Mouse (Mus musculus) kidney, adult 11 months (tissue): ENCODE data around the gene Mrpl57.
A peak's percentile ranks its signal among the peaks of the same experiment; 100 is the strongest.
"Not testable (repeated sequence)": the region's sequence is repeated elsewhere in the genome, so short reads cannot be mapped to it uniquely, and the experiment has no call there.

Experiments
- DNase-seq: peaks from one replicate; pipeline ENCODE4 v3.0.0; 2022

Gene Mrpl57

GRCm38 (mm10) chr14:57825788-57826751 lies at the start of gene Mrpl57, which contains the start of gene Ska3:
Gene Mrpl57, plus strand, starts transcription at chr14:57826234.
Gene Ska3, minus strand, starts transcription at chr14:57826185.
- DNase-seq, result peak; percentile 88

DNA sequence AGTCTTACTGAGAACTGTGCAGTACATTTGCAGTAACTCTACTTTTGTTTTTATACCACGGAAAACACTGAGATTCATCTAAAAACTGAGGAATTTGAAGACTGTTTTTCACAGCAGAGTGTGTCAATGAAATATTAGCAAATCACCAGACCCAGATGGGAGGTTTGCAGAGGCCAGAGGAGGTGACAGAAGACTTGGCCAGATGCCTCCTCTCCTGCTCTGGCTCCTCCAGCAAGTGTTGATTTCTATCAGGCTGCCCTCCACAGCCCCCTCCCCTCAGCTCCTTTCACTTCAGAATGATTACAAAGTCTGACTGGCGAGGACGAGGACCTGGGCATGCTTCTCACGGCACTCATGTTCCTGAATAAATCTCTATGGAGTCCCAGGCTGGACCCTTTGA lies 38.6 kb upstream of the Mrpl57 start:
- DNase-seq, result no peak

GRCm38 (mm10) chr14:57789311-57789710 lies 36.7 kb upstream of the Mrpl57 start:
- DNase-seq, result no peak

DNA sequence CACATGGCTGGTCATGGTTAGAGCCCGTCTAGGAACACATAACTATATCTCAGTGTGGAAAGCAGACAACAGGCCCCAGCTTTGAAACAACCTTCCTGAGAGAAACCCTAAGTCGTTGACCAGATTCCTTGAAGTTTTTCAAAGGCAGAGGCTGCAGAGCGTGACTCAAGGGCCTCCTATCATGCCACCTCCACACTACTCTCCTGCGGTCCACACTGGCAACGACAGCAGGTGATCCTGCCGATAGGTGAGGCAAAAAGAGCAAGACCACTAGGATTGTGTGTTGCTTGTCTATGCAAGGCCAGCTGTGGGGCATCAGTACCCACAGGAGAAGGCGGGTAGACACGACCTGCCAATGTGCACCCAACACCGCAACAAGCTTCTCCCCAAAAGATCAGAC lies 36.3 kb upstream of the Mrpl57 start:
- no peak for DNase-seq

DNA sequence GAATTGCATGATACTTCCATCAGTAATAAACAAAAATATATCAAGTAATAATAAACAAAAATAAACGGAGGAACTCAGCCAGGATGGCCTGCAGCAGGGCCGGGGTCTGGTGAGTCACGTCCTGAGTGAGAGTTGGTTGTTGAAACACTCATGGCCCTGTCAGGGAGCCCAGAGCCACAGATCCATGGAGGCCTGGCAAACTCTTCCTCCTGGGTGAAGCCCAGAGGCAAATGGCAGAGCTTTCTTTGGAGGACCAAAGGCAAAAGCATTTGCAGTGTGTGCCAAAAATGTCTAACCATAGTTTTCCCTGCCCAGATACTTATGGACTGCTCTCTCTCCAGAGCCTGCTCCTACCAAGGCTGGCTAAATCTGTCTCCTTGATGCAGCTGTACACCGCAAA lies 34.9 kb upstream of the Mrpl57 start:
- no peak for DNase-seq

GRCm38 (mm10) chr14:57797551-57797950 lies 28.5 kb upstream of the Mrpl57 start:
- DNase-seq, result peak; percentile 8

- peak; percentile 98 for DNase-seq
Measured at GRCm38 (mm10) chr14:57797991-57798931, 27.8 kb upstream of the Mrpl57 start, which contains the start of gene Sap18. Gene Sap18, plus strand, starts transcription at chr14:57798180.

GRCm38 (mm10) chr14:57803731-57804130 lies 22.3 kb upstream of the Mrpl57 start:
- DNase-seq, result no peak

GRCm38 (mm10) chr14:57808558-57808957 lies 17.5 kb upstream of the Mrpl57 start:
- DNase-seq, result no peak

- no peak for DNase-seq
Measured at GRCm38 (mm10) chr14:57810886-57811285, 15.1 kb upstream of the Mrpl57 start.

GRCm38 (mm10) chr14:57811844-57812243 lies 14.2 kb upstream of the Mrpl57 start:
- no peak for DNase-seq

DNA sequence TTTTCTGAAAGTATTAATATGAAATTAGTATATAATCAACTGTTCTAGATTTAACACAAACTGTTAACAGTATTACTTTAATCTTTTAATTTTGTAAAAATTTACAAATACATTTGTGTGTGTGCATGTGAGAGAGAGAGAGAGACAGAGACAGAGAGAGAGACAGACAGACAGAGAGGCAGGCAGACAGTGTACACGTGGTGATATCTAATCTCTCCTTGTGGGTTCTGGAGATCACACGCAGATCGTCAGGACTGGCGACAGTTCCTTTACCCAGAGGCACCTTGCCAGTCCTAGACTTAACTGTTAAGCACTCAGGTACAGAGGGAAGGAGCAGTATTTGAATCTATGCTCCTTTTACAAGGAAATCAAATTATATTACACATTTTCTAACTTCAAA lies 5.2 kb upstream of the Mrpl57 start:
- no peak for DNase-seq

GRCm38 (mm10) chr14:57827284-57827683 lies 1.2 kb downstream of the Mrpl57 start:
- no peak for DNase-seq

GRCm38 (mm10) chr14:57833526-57833925 lies 7.5 kb downstream of the Mrpl57 start:
- DNase-seq, result no peak

GRCm38 (mm10) chr14:57835157-57835556 lies 9.1 kb downstream of the Mrpl57 start:
- no peak for DNase-seq

DNA sequence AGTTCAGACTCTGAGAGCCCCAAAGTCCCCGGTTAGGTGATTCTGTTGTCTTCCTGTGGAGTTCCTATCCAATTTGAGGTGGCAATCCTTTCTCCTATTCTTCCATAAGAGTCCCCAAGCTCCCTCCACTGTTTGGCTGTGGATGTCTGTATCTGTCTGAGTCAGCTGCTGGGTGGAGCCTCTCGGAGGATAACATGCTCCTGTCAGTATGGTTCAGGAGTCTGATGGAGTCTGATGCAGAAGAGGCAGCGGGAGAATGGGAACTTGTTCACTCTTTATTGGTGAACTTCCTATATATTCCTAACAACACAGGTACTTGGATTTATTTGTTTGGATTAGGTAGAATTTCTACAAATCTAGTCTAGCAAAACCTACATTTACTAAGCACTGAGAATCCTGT lies 18.5 kb downstream of the Mrpl57 start:
- DNase-seq, result no peak

- DNase-seq, result not testable (repeated sequence)
Measured at GRCm38 (mm10) chr14:57848061-57848460, 22.0 kb downstream of the Mrpl57 start.

DNA sequence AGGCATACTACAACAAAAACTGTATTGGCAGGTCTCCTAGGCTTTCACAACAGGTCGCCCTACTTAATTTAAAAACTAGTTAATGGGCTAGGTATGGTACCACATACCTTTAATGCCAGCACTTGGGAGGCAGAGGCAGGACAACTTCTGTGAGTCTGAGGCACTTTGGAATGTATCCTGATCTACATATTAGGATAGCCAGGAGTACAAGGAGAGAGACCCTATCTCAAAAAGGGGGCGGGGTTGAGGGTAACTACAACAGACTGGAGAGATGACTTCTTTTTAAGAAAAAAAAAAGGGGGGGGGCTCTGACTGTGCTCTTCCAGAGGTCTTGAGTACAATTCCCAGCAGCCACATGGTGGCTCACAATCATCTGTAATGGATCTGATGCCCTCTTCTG lies 22.6 kb downstream of the Mrpl57 start:
- DNase-seq, result no peak

- DNase-seq, result no peak
Measured at GRCm38 (mm10) chr14:57850330-57850729, 24.3 kb downstream of the Mrpl57 start.

DNA sequence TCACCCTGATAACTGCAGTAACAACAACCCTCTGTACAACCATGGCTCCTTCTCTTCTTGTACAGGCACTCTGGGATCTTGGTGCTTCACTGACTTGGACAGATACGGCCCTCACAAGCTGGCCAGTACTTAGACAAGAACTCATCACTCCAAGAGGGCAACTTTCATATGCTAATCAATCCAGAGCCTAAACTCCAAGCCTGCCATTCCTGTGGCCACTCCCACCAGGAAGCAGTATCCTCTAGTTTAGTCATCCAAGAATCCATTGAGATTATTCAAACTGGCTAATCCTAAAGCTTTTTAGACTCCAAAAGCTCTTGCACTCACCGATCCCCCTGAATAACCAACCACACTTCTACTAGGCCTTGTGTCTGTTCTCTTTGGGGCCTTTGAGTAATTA lies 26.9 kb downstream of the Mrpl57 start:
- DNase-seq, result no peak

GRCm38 (mm10) chr14:57856037-57856436 lies 30.0 kb downstream of the Mrpl57 start:
- DNase-seq, result not testable (repeated sequence)

- no peak for DNase-seq
Measured at GRCm38 (mm10) chr14:57858601-57859000, 32.6 kb downstream of the Mrpl57 start.

GRCm38 (mm10) chr14:57859520-57859919 lies 33.5 kb downstream of the Mrpl57 start:
- no peak for DNase-seq
